27 mouse cellular contexts compared by ENCODE assay signal in the genomic region with DNA sequence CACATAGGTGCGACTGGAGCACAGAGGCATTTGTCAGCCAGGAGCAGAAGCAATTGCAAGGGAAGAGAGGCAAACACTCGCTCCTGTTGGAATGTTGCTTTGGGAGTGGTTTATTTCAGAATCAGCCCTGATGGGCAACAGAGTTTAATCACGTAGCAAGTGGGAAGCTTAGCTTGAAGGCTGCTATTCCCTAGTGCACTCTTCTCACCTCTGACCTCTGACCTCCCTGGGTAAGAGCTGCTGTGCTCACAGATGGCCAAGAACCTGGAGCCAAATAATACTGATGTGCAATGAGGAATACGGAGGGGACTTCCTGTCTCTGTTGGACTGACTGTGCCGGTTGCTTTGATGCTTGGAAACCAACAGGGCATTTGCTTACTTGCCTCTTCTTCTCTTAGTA.
DNase-seq lines count a peak whose midpoint lies in the region; ATAC-seq lines count a peak whose summit lies in the region.
"Had no signal": no experiment of that assay in that cellular context is flagged by ENCODE, and none has a peak within 500 bp of the region (broad histone marks: within the 10 kb centered on the region; RNA-seq: fewer than 3 reads in every experiment).

No protein-coding gene starts in this region.

- DNase-seq in hindbrain, embryonic 10.5 days (ENCODE audit: low spot score), result peak; percentile 21
- DNase-seq in embryo, embryonic 9.5 days (ENCODE audit: extremely low spot score), result peak; percentile 46
- DNase-seq in neural tube, embryonic 10.5 days (ENCODE audit: extremely low spot score, low spot score), result peak; percentile 14
- DNase-seq in heart, postnatal 14 days, result no peak
- no peak for DNase-seq in heart, adult 11 months
- no peak for DNase-seq in gastrocnemius, adult 18-20 months (ENCODE audit: low spot score)
- DNase-seq in spleen, postnatal 14 days (ENCODE audit: low spot score in 2 of 2), result no peak
- DNase-seq: adrenal gland, postnatal 10 days; adrenal gland, postnatal 36 days; cerebellum, adult 18-20 months; cerebellum, adult 9-10 months; cerebellum, postnatal 14 days; gastrocnemius, adult 2 months; gastrocnemius, postnatal 14 days; heart, adult 18-20 months; heart, postnatal 10 days; heart, postnatal 4 days had no signal

- H3K27me3 ChIP-seq in hindbrain, embryonic 10.5 days (ENCODE audit: insufficient read depth, poor library complexity, severe bottlenecking), result no peaks in the 10 kb centered on the region
- H3K27me3 ChIP-seq in hindbrain, embryonic 12.5 days, result no peaks in the 10 kb centered on the region
- H3K27me3 ChIP-seq: embryonic facial prominence, embryonic 13.5 days; forebrain, embryonic 12.5 days; forebrain, embryonic 15.5 days; heart, embryonic 12.5 days; heart, embryonic 15.5 days; hindbrain, embryonic 13.5 days; intestine, embryonic 15.5 days had no signal

- no peak overlapping the region for H3K4me3 ChIP-seq in hindbrain, embryonic 10.5 days
- no peak overlapping the region for H3K4me3 ChIP-seq in hindbrain, embryonic 12.5 days
- H3K4me3 ChIP-seq: embryonic facial prominence, embryonic 13.5 days; erythroblast, embryonic 14.5 days; forebrain, embryonic 12.5 days; forebrain, embryonic 15.5 days; gastrocnemius, adult 2 months; heart, embryonic 12.5 days; heart, embryonic 15.5 days; hindbrain, embryonic 13.5 days; intestine, embryonic 15.5 days had no signal

- H3K4me2 ChIP-seq in hindbrain, embryonic 12.5 days (replicated peaks), result no peak overlapping the region
- H3K4me2 ChIP-seq: embryonic facial prominence, embryonic 13.5 days; forebrain, embryonic 12.5 days; forebrain, embryonic 15.5 days; heart, embryonic 12.5 days; heart, embryonic 15.5 days; hindbrain, embryonic 13.5 days; intestine, embryonic 15.5 days had no signal

- H3K36me3 ChIP-seq in hindbrain, embryonic 10.5 days, result no peaks in the 10 kb centered on the region
- H3K36me3 ChIP-seq in hindbrain, embryonic 12.5 days, result no peaks in the 10 kb centered on the region
- H3K36me3 ChIP-seq: embryonic facial prominence, embryonic 13.5 days; forebrain, embryonic 12.5 days; forebrain, embryonic 15.5 days; heart, embryonic 12.5 days; heart, embryonic 15.5 days; intestine, embryonic 15.5 days had no signal

- no peak overlapping the region for H3K27ac ChIP-seq in hindbrain, embryonic 10.5 days
- H3K27ac ChIP-seq in hindbrain, embryonic 12.5 days, result no peak overlapping the region
- H3K27ac ChIP-seq: embryonic facial prominence, embryonic 13.5 days; forebrain, embryonic 12.5 days; forebrain, embryonic 15.5 days; gastrocnemius, adult 2 months; heart, embryonic 15.5 days; hindbrain, embryonic 13.5 days; intestine, embryonic 15.5 days had no signal

- intact Hi-C loops in heart, postnatal 14 days (cut with DNase I), result no loop called here

- no peaks in the 10 kb centered on the region for H3K9me3 ChIP-seq in hindbrain, embryonic 10.5 days
- H3K9me3 ChIP-seq in hindbrain, embryonic 12.5 days (replicated peaks), result no peaks in the 10 kb centered on the region
- H3K9me3 ChIP-seq: forebrain, embryonic 12.5 days; forebrain, embryonic 15.5 days; heart, embryonic 12.5 days; heart, embryonic 15.5 days; intestine, embryonic 15.5 days had no signal

- WGBS in hindbrain, embryonic 10.5 days, result 52% methylated on average over 5 of the region's 5 CpGs
- WGBS in hindbrain, embryonic 12.5 days, result 54% methylated on average over 5 of the region's 5 CpGs

- no peak for ATAC-seq in hindbrain, embryonic 12.5 days (ENCODE audit: low FRiP score)
- ATAC-seq: forebrain, embryonic 15.5 days; hindbrain, embryonic 16.5 days; intestine, embryonic 15.5 days had no signal

- peaks cover 6% of the 10 kb centered on the region; the same call in 1 of the 2 replicates for H3K4me1 ChIP-seq in hindbrain, embryonic 10.5 days (replicated peaks)
- no peaks in the 10 kb centered on the region for H3K4me1 ChIP-seq in hindbrain, embryonic 12.5 days
- H3K4me1 ChIP-seq: embryonic facial prominence, embryonic 13.5 days; forebrain, embryonic 15.5 days; heart, embryonic 12.5 days; heart, embryonic 15.5 days; hindbrain, embryonic 13.5 days; intestine, embryonic 15.5 days had no signal

- H3K9ac ChIP-seq in hindbrain, embryonic 12.5 days, result no peak overlapping the region
- H3K9ac ChIP-seq: embryonic facial prominence, embryonic 13.5 days; forebrain, embryonic 12.5 days; forebrain, embryonic 15.5 days; heart, embryonic 12.5 days; heart, embryonic 15.5 days; hindbrain, embryonic 13.5 days; intestine, embryonic 15.5 days had no signal

Comparison
In these comparisons a context has a peak if more than half of its experiments do, and no peak if none do; other contexts are left out.
1. DNase-seq: peak in hindbrain, embryonic 10.5 days (single experiment), embryo, embryonic 9.5 days (single experiment) and neural tube, embryonic 10.5 days (single experiment); none in heart, postnatal 14 days (0 of 2), heart, adult 11 months (single experiment), gastrocnemius, adult 18-20 months (single experiment) and spleen, postnatal 14 days (0 of 2).